Mouse (Mus musculus) CD4-positive, CD25-positive, alpha-beta regulatory T cell, adult 2 months (primary cell): Measurements from ENCODE around the gene Nudc.

ENCODE experiments used
- DNase-seq: peaks from one replicate; pipeline ENCODE4 v3.0.0-alpha.2; 2012; ENCODE audit warnings: low read depth, low spot score

Gene Nudc

GRCm38 (mm10) chr4:133545272-133546231, at the start of gene Nudc:
Nudc (minus strand) TSS chr4:133545996.
- DNase-seq: peak; percentile 96

- no peak for DNase-seq
Observed at GRCm38 (mm10) chr4:133595538-133595937, 49.7 kb upstream of the Nudc start.

GRCm38 (mm10) chr4:133592570-133592969, 46.8 kb upstream of the Nudc start:
- peak; percentile 84 for DNase-seq

- DNase-seq: peak; percentile 93
Observed at GRCm38 (mm10) chr4:133584059-133584951, 38.5 kb upstream of the Nudc start, which contains the start of gene Gpn2. Gpn2 (plus strand) TSS chr4:133584362.

- DNase-seq: no peak
Observed at GRCm38 (mm10) chr4:133583690-133584058, 37.9 kb upstream of the Nudc start.

GRCm38 (mm10) chr4:133577983-133578382, 32.2 kb upstream of the Nudc start:
- no peak for DNase-seq

- DNase-seq: no peak
Observed at GRCm38 (mm10) chr4:133574843-133575202, 29.0 kb upstream of the Nudc start.

GRCm38 (mm10) chr4:133574070-133574842, 28.5 kb upstream of the Nudc start, which contains the start of gene Gpatch3:
Gpatch3 (plus strand) TSS chr4:133574745.
- peak; percentile 93 for DNase-seq

GRCm38 (mm10) chr4:133570066-133570466, 24.3 kb upstream of the Nudc start:
- no peak for DNase-seq

GRCm38 (mm10) chr4:133569291-133570065, 23.7 kb upstream of the Nudc start:
- DNase-seq: no peak

GRCm38 (mm10) chr4:133567251-133567650, 21.5 kb upstream of the Nudc start:
- DNase-seq: no peak

GRCm38 (mm10) chr4:133563123-133563571, 17.4 kb upstream of the Nudc start:
- DNase-seq: no peak

GRCm38 (mm10) chr4:133561622-133562021, 15.8 kb upstream of the Nudc start:
- DNase-seq: no peak

GRCm38 (mm10) chr4:133559846-133560245, 14.1 kb upstream of the Nudc start:
- DNase-seq: no peak

- no peak for DNase-seq
Observed at GRCm38 (mm10) chr4:133557041-133557717, 11.4 kb upstream of the Nudc start.

- DNase-seq: no peak
Observed at GRCm38 (mm10) chr4:133553448-133554330, 7.9 kb upstream of the Nudc start.

- DNase-seq: no peak
Observed at GRCm38 (mm10) chr4:133552768-133553447, 7.1 kb upstream of the Nudc start, which contains the start of gene Nr0b2. Nr0b2 (plus strand) TSS chr4:133553376.

- DNase-seq: no peak
Observed at GRCm38 (mm10) chr4:133552029-133552428, 6.2 kb upstream of the Nudc start.
